Mouse (Mus musculus) embryonic facial prominence, embryonic 10.5 days (tissue): ENCODE measurements around the gene Pgm5. TPM values are rescaled to one million over a fixed set of nuclear protein-coding genes. Genes with fewer than 3 reads are reported as not detected.
A peak's percentile ranks its signal among the peaks of the same experiment; 100 is the strongest.

Experiments used
- DNase-seq: peaks from one replicate; pipeline ENCODE4 v3.0.0-alpha.2; 2017; ENCODE audit warnings: low spot score
- H3K27ac ChIP-seq: fragments of 300-500 bp; sonication (generic); replicated peaks from 2 replicates; pipeline ENCODE4 v1.5.1; 2016; ENCODE audit warnings: mild to moderate bottlenecking
- H3K27me3 ChIP-seq: fragments of 300-500 bp; sonication (generic); replicated peaks from 2 replicates; pipeline ENCODE4 v1.6.1; 2016; ENCODE audit warnings: low read depth, mild to moderate bottlenecking; ENCODE audit not compliant: poor library complexity, severe bottlenecking
- H3K36me3 ChIP-seq: fragments of 300-500 bp; sonication (generic); replicated peaks from 2 replicates; pipeline ENCODE4 v1.6.1; 2016; ENCODE audit warnings: mild to moderate bottlenecking, moderate library complexity
- H3K4me1 ChIP-seq: fragments of 300-500 bp; sonication (generic); 2 replicates; pipeline ENCODE4 v1.6.1; 2016
- H3K4me3 ChIP-seq: fragments of 300-500 bp; sonication (generic); 2 replicates; pipeline ENCODE4 v1.5.1; 2016; ENCODE audit warnings: mild to moderate bottlenecking, moderate library complexity
- H3K9me3 ChIP-seq: fragments of 300-500 bp; sonication (generic); 2 replicates; pipeline ENCODE4 v1.6.1; 2016; ENCODE audit warnings: mild to moderate bottlenecking
- WGBS: fragments of 180-500 bp; shearing (Covaris S2); methylation state at CpG from one replicate; pipeline ENCODE4 v1.1.7; 2016; 5-methylcytosine and 5-hydroxymethylcytosine counted together
- polyA plus RNA-seq: library from polyadenylated mRNA; unstranded; fragments of >200 nt; fragmentation: Nextera tagmentation; extraction: Ambion mirVana; gene quantifications from 2 replicates; pipeline ENCODE4 v1.2.1, GENCODE M21; 2016

Gene Pgm5
- polyA plus RNA-seq: 0.10 and 0.24 TPM in 2 replicates

DNA sequence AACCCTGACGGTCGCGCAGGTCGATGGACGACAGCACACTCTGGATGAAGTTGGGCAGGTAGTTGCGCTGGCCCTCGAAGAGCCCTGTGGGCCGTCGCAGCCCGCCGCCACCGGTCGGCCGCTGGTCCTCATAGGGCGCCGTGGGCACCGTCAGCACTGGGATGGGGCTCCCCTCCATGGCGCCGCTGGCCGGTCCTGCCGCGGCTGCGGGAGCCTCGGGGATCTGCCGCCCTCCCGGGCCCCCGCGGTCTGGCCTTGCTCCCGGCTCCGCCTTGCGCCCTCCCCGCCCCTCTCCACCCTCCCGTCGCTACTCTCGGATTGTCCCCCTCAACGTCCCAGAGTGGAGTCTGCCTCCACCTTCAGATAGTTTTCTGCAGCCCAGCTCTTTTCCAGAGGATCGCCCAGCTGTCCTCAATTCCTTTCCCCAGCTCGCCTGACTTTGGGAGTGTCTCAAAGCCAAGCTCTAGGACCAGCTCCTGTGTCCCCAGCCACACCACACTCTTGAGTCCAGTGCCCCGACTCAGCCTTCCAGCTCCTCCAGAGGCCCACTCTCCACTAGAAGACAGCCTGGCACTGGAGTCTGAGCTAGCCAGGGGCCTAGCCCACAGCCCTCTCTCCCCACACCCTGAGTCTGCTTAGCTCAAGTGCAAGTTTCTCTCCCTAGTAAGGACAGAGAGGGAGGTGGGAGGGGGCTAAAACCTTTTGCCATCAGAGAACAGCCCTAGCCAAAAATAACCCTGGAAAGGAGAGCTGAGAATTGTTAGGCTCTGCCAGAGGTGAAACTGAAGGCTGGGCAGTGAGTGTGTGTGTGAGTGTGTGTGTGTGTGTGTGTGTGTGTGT is at the start of gene Pgm5:
Pgm5 (minus strand) TSS at position 244 of the 840 bp plus-strand sequence.
- H3K9me3 ChIP-seq: no peaks in the 10 kb centered on the region
- peak within 1 kb of the TSS; percentile 72 for H3K27ac ChIP-seq
- H3K4me3 ChIP-seq: peak within 1 kb of the TSS; percentile 63
- WGBS: 1% methylated on average over 39 of the region's 39 CpGs
- H3K4me1 ChIP-seq: peaks cover 11% of the 10 kb centered on the region
- H3K36me3 ChIP-seq: no peaks in the 10 kb centered on the region
- DNase-seq: peak; percentile 51
- peaks cover 53% of the 10 kb centered on the region for H3K27me3 ChIP-seq

DNA sequence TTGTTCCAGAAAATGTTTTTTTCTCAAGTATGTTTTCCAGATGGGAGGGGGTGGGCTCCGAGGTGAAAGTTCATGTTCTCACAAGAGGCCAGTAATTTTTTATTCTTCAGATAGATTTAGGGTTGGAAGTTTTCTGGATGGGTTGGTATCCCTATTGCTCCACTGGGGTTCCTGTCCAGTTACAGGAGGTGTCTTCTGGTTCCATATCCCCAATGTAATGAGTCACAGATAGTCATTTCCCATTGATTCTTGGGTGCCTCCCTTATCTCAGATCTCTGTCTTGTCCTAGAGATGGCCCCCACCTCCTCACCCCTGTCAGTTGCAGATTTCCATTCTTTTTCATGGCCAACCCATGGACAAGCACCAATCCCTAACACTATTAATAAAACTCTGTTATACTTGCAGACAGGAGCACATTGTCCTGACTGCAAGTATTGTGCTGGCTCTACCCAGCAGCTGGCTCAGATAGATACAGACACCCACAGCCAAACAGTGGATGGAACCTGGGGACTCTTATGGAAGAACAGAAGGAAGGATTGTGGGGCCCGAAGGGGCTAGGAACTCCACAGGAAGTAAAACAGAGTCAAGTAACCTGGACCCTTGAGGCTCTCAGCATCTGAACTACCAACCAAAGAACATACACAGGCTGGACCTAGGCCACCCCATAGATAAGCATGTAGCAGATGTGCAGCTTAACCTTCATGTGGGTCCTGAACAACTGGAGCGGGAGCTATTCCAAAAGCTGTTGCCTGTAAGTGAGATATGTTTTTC is 46.9 kb upstream of the Pgm5 start:
- DNase-seq: no peak
- H3K27ac ChIP-seq: no peak overlapping the region
- H3K9me3 ChIP-seq: no peaks in the 10 kb centered on the region
- no peak overlapping the region for H3K4me3 ChIP-seq
- WGBS: 84% methylated on average over 3 of the region's 3 CpGs
- no peaks in the 10 kb centered on the region for H3K36me3 ChIP-seq
- no peaks in the 10 kb centered on the region for H3K4me1 ChIP-seq
- H3K27me3 ChIP-seq: peaks cover 22% of the 10 kb centered on the region

- no peak overlapping the region for H3K27ac ChIP-seq
- no peak overlapping the region for H3K4me3 ChIP-seq
- no peaks in the 10 kb centered on the region for H3K9me3 ChIP-seq
- WGBS: 88% methylated on average over 6 of the region's 6 CpGs
- no peaks in the 10 kb centered on the region for H3K36me3 ChIP-seq
- peaks cover 31% of the 10 kb centered on the region for H3K27me3 ChIP-seq
- DNase-seq: no peak
- no peaks in the 10 kb centered on the region for H3K4me1 ChIP-seq
Observed at GRCm38 (mm10) chr19:24907655-24908054, 46.0 kb upstream of the Pgm5 start.

DNA sequence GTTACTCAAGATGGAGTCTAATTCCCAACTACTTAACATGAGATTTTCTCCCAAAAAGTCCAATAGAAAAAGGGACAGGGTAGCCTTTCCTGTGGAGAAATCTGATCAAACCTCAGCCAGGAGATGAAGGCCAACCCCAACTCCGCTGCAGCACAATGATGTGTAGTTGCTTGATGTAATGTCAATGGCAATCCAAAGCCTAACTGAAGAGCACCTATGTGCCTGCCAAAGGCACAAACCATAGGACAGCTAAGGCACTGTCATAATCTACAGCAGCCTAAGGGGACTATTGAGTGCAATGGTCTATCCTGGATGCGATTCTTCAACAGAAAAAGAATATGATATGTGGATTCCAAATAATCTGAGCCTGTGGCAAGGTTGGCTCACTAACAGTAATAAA is 41.2 kb upstream of the Pgm5 start:
- 43% methylated on average over 2 of the region's 2 CpGs for WGBS
- no peak overlapping the region for H3K4me3 ChIP-seq
- H3K4me1 ChIP-seq: peaks cover 18% of the 10 kb centered on the region
- DNase-seq: no peak
- no peak overlapping the region for H3K27ac ChIP-seq
- peaks cover 79% of the 10 kb centered on the region for H3K27me3 ChIP-seq
- H3K36me3 ChIP-seq: no peaks in the 10 kb centered on the region
- no peaks in the 10 kb centered on the region for H3K9me3 ChIP-seq

DNA sequence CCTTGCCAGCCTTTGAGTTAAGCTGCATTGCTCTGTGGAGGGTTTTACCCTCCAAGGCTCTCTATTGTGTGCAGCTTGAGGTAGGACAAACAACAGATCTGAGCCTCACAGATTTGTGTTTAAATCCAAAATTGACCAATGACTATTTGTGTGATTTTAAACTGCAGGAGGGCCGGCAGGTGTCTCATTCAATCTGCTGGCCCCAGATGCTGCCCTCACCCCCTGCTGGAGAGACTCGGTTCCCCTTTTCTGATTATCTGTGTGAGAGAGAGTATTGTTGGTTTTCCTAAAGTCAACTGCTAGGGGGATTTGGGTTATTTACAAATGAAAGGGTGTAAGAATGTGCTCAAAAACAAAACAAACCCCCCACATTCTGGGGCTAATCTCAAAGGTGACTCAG is 40.6 kb upstream of the Pgm5 start:
- peaks cover 85% of the 10 kb centered on the region for H3K27me3 ChIP-seq
- DNase-seq: no peak
- under 1% methylated on average over 2 of the region's 2 CpGs for WGBS
- H3K4me3 ChIP-seq: no peak overlapping the region
- H3K27ac ChIP-seq: no peak overlapping the region
- H3K9me3 ChIP-seq: no peaks in the 10 kb centered on the region
- no peaks in the 10 kb centered on the region for H3K36me3 ChIP-seq
- peaks cover 24% of the 10 kb centered on the region for H3K4me1 ChIP-seq

GRCm38 (mm10) chr19:24901666-24902065 is 40.0 kb upstream of the Pgm5 start:
- peak; percentile 10 for DNase-seq
- H3K4me3 ChIP-seq: no peak overlapping the region
- no peaks in the 10 kb centered on the region for H3K36me3 ChIP-seq

GRCm38 (mm10) chr19:24900581-24901220 is 39.0 kb upstream of the Pgm5 start, which contains the start of gene Foxd4:
Gene Foxd4, minus strand, starts transcription at chr19:24901197.
- Histone ChIP-seq H3K4me3 (peak within 1 kb of the TSS; percentile 59), H3K27ac (no peak within 1 kb of the TSS), H3K36me3 (no peaks in the 10 kb centered on the region), H3K4me1 (peaks cover 25% of the 10 kb centered on the region), H3K9me3 (no peaks in the 10 kb centered on the region), H3K27me3 (peaks cover 99% of the 10 kb centered on the region)
- no peak for DNase-seq
- WGBS: under 1% methylated on average over 27 of the region's 27 CpGs

More at GRCm38 (mm10) chr19:24901666-24902065, 40.0 kb upstream of the Pgm5 start:
- peaks cover 91% of the 10 kb centered on the region for H3K27me3 ChIP-seq
- no peaks in the 10 kb centered on the region for H3K9me3 ChIP-seq
- H3K4me1 ChIP-seq: peaks cover 25% of the 10 kb centered on the region
- H3K27ac ChIP-seq: no peak overlapping the region
- WGBS: 6% methylated on average over 3 of the region's 3 CpGs

DNA sequence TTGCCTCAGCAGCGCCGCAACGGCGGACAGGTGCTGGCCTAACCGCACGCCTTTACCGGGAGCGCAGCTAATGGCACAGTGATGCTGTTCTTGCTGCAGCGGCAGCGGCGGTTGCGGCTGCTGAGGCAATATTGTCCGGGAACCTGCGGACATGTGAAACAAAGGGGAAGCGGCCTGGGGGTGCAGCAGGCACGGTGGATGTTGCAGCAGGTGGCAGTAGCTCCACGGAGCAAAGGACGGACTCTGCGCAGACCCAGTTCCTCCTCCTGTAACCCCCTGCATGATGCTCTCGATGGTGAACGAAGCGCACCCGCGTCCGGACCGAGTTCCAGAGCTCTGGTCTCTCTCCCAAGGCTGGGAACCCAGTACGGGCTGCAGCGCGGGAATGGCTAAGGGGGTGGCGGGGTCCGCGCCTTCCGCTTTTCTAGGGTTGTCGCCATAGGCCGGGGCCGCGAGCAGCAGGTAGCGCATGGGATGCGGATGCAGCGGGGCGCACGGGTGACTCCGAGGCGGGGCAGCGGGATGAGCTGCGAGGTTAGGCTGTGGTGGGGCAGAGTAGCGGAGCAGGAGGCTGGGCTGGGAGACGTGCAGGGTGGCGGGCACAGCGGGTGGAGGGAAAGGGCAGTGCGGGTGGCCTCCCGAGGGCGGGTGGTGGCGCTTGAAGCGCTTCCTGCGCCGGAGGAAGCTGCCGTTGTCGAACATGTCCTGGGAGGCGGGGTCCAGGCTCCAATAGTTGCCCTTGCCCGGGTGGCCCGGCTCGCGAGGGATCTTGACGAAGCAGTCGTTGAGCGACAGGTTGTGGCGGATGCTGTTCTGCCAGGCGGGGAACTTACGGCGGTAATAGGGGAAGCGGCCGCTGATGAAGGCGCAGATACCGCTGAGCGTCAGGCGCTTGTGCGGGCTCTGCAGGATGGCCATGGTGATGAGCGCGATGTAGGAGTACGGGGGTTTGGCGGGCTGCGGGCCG is 38.2 kb upstream of the Pgm5 start:
- Histone ChIP-seq H3K27me3 (peaks cover 100% of the 10 kb centered on the region), H3K4me1 (peaks cover 25% of the 10 kb centered on the region), H3K27ac (no peak overlapping the region), H3K36me3 (no peaks in the 10 kb centered on the region), H3K9me3 (no peaks in the 10 kb centered on the region), H3K4me3 (peak overlapping the region; percentile 59)
- under 1% methylated on average over 84 of the region's 84 CpGs for WGBS
- peak; percentile 70 for DNase-seq

GRCm38 (mm10) chr19:24898737-24899577 is 37.3 kb upstream of the Pgm5 start:
- Histone ChIP-seq H3K9me3 (no peaks in the 10 kb centered on the region), H3K27me3 (peaks cover 95% of the 10 kb centered on the region), H3K4me3 (peak overlapping the region; percentile 59), H3K4me1 (peaks cover 25% of the 10 kb centered on the region), H3K27ac (no peak overlapping the region), H3K36me3 (no peaks in the 10 kb centered on the region)
- WGBS: 3% methylated on average over 34 of the region's 34 CpGs
- no peak for DNase-seq

DNA sequence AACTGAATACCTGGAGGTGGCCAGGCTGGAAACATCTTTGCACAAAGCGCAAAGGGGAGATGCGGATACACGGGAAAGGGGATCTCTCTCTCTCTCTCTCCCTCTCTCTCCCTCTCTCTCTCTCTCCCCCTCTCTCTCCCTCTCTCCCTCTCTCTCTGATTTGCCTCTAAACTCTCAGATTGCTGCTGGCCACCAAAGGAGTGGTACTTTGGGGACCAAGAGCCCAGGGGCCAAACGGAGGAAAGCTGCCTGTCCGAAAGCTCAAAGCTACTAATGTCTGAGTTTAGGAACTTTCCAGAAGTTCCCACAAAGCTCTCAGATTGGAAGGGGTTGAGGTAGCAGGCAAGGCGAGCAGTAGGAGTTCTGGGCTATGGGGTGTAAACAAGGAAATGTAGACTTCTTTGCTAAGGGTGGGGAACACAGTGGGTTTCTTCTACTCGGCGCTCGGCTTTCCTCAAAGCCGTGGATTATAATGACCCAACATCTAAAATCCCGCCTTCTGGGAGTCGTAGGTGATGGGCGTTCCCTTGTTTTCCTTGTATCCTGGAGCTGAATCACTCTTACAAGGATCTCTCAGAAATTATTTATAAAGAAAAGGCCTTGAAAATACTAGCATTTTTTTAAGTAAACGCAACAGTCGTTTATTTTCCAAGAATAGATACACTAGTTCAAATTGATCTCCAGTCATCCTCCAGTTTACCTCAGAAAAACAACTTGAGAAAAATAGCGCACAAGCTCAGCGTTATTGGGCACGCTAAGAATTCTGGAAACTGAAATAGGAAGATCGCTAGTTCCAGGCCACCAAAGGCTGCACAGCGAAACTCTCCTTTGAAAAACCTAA is 36.5 kb upstream of the Pgm5 start:
- WGBS: 2% methylated on average over 20 of the region's 20 CpGs
- H3K9me3 ChIP-seq: no peaks in the 10 kb centered on the region
- H3K4me1 ChIP-seq: peaks cover 25% of the 10 kb centered on the region
- H3K36me3 ChIP-seq: no peaks in the 10 kb centered on the region
- peaks cover 90% of the 10 kb centered on the region for H3K27me3 ChIP-seq
- H3K27ac ChIP-seq: no peak overlapping the region
- peak overlapping the region; percentile 40 for H3K4me3 ChIP-seq
- DNase-seq: peak; percentile 58
